Mouse (Mus musculus): ENCODE data around the gene Wnt10b.
A peak's percentile ranks its signal among the peaks of the same experiment; 100 is the strongest.

Wnt10b gene

DNA sequence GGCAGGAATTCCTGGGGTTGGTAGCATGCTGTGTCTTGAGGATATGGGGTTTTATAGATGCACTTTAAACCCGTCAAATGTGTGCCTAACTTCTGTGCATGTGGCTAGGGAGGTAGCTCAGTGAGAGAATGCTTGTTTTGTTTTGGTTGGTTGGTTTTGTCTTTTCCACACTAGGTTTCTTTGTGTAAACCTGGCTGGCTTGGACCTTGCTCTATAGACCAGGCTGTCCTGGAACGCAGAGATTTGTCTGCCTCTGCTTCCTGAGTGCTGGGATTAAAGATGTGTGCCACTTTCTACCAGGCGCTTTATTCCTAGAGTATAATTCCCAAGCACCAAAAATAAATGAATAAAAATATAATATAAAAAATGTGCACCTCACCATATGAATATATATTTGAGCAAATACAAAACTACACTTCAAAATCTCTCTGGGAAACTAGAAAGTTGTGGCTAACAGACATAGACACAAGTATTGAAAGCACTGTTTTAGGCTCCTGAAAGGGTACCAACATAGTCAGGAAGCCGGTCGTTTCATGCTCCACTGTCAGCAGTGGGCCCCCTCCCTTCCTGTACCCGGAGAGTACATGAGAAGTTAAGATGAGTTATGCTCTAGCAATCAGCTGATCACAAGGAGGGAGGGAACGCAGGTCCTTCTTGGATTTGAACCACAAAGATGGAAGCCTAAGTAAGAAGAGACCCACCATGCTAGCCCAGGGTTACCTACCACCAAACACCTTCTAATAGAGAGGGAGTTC, 48.0 kb downstream of the Wnt10b start:
- no peak for DNase-seq (ENCODE audit: low spot score in 2 of 2)

GRCm38 (mm10) chr15:98728366-98728765, 49.6 kb downstream of the Wnt10b start:
- DNase-seq (ENCODE audit: low spot score in 2 of 2), result no peak

DNA sequence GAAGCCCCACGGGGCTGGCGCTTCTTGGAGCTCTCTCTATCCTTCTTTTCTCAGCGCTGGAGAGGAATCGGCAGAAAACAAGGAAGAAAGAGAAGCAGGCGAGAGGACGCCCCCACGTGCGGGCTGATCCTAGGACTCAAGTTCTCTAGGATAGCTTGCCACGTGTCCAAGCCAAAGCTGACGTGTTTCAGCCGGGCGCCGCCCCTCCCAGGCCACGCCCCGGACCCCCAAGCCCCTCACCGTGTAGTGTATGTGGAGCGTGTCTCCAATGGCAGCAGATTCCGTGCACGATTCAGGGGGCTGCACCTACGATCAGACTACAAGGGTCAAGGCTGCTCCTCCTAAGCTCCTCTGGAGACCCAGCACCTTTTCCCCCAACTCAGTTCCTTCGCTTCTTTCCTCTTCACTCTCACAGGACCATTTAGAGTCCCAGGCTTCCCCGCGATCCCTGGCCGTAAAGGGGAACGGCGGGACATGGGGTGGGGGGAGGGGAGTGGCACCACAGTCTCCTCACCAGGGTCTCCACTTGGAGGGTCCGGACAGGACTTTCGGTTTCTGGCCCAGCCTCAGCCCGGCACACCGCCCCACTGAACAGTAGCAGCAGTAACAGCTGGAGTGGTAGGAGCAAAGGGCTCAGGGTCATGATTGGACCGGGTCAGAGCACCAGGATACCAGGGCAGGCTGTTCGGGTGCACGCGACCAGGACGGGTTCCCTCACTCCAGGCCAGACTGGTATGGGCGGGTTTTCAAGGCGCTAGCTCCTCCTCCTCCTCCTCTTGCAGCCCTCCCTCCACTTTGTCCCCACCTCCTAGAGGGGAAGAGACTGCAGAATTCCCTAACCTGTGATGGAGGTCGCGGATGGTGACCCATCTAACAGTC, 50.3 kb downstream of the Wnt10b start, which contains the start of gene Fkbp11:
Gene Fkbp11 (minus strand): TSS at position 756 of the 879 bp plus-strand sequence.
- peak; percentile 48 to 50 for DNase-seq (ENCODE audit: low spot score in 2 of 2)

GRCm38 (mm10) chr15:98726746-98727145, 51.2 kb downstream of the Wnt10b start:
- no peak for DNase-seq (ENCODE audit: low spot score in 2 of 2)

DNA sequence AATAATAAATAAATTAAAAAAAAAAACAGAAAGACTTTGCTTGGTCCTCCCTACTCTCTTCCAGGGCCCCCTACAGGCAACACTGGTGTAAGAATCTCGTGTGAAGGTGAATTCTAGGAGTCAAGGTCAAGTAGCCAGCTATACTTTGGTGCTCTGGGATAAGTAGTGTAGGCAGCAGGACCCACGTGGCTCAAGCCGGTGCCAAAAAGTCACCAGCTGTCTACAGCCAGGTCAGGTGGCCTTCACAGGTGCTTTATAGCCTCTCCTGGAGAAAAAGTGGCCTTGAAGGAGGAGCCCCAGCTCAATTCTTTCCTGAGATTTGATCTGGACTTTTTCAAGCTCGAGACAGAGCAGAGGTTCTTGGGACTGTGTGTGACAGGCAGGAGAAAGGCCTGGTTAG, 51.9 kb downstream of the Wnt10b start:
- DNase-seq (ENCODE audit: low spot score in 2 of 2), result no peak

- no peak for DNase-seq (ENCODE audit: low spot score in 2 of 2)
These were observed 53.5 kb downstream of the Wnt10b start for GRCm38 (mm10) chr15:98724441-98724840.

- DNase-seq (ENCODE audit: low spot score in 2 of 2), result no peak
These were observed 55.1 kb downstream of the Wnt10b start for GRCm38 (mm10) chr15:98722854-98723253.

DNA sequence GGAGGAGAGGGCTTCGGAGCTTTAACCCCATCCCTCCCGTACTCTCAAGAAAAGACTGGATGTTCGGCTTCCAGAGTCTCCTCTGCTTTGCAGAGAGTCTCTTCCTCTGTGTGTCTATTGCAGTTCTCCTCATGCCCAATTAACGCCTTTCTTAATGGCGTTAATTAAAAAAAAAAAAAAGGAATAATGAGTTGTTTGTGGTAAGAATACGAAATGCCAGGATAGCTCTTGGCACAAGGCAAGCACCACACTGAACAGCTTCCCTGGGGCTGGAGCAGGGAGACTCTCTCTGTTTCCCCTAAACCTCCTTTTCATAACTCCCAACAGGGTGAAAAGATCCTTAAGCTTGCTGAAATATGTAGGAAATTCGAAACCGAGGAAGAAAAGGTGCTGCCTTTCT, 55.8 kb downstream of the Wnt10b start:
- no peak for DNase-seq (ENCODE audit: low spot score in 2 of 2)
